Mouse (Mus musculus) liver, embryonic 11.5 days (tissue): Measurements from ENCODE around the gene Celf5. TPM values are rescaled to one million over a fixed set of nuclear protein-coding genes. Genes with fewer than 3 reads are reported as not detected.
A peak's percentile ranks its signal among the peaks of the same experiment; 100 is the strongest.
"Not testable (repeated sequence)": the region's sequence is repeated elsewhere in the genome, so short reads cannot be mapped to it uniquely, and the experiment has no call there.

Experiments used
- ATAC-seq: fragments of 200-750 bp; cut with Nextera tagmentation; replicated peaks from 2 replicates; pipeline ENCODE4 v1.8.0; 2017; ENCODE audit warnings: moderate number of reproducible peaks, mild to moderate bottlenecking, moderate TSS enrichment, moderate library complexity; ENCODE audit not compliant: low FRiP score
- DNase-seq: peaks from one replicate; pipeline ENCODE4 v3.0.0-alpha.2; 2017; ENCODE audit warnings: low spot score
- H3K27ac ChIP-seq: fragments of 300-500 bp; sonication (generic); 2 replicates; pipeline ENCODE4 v1.5.1; 2014; ENCODE audit warnings: mild to moderate bottlenecking, low read depth, low read length, control low read depth
- H3K27me3 ChIP-seq: fragments of 300-500 bp; sonication (generic); replicated peaks from 2 replicates; pipeline ENCODE4 v1.6.1; 2014; ENCODE audit warnings: low read length, mixed read lengths; ENCODE audit not compliant: control insufficient read depth, insufficient read depth
- H3K36me3 ChIP-seq: fragments of 300-500 bp; sonication (generic); 2 replicates; pipeline ENCODE4 v1.6.1; 2014; ENCODE audit warnings: mild to moderate bottlenecking, low read length, moderate library complexity, mixed read lengths; ENCODE audit not compliant: control insufficient read depth, insufficient read depth
- H3K4me1 ChIP-seq: fragments of 300-500 bp; sonication (generic); replicated peaks from 2 replicates; pipeline ENCODE4 v1.6.1; 2014; ENCODE audit warnings: low read length, mixed read lengths; ENCODE audit not compliant: control insufficient read depth, insufficient read depth
- H3K4me2 ChIP-seq: fragments of 300-500 bp; sonication (generic); 2 replicates; pipeline ENCODE4 v1.6.1; 2014; ENCODE audit warnings: mild to moderate bottlenecking, control low read depth, moderate library complexity
- H3K4me3 ChIP-seq: fragments of 300-500 bp; sonication (generic); 2 replicates; pipeline ENCODE4 v1.5.1; 2014; ENCODE audit warnings: low read depth, low read length, control low read depth
- H3K9ac ChIP-seq: fragments of 300-500 bp; sonication (generic); 2 replicates; pipeline ENCODE4 v1.6.1; 2014; ENCODE audit warnings: low read depth, low read length, control low read depth
- H3K9me3 ChIP-seq: fragments of 300-500 bp; sonication (generic); 2 replicates; pipeline ENCODE4 v1.6.1; 2016; ENCODE audit warnings: low read length, inconsistent platforms, mixed read lengths; ENCODE audit not compliant: control insufficient read depth
- WGBS: fragments of 180-500 bp; shearing (Covaris S2); extraction: QIAGEN DNeasy Blood & Tissue Kit; methylation state at CpG from one replicate; pipeline ENCODE4 v1.1.7; 2014; 5-methylcytosine and 5-hydroxymethylcytosine counted together
- polyA plus RNA-seq: library from polyadenylated mRNA; unstranded; fragments of >200 nt; fragmentation: Nextera tagmentation; extraction: Ambion mirVana; gene quantifications from 2 replicates; pipeline ENCODE4 v1.2.1, GENCODE M21; 2014

Gene Celf5
- polyA plus RNA-seq, 1 experiment from 2014 or later, result not detected

GRCm38 (mm10) chr10:81445516-81445915 lies 37.0 kb downstream of the Celf5 start:
- not testable (repeated sequence) for H3K36me3 ChIP-seq, H3K4me3 ChIP-seq, H3K4me1 ChIP-seq, ATAC-seq, H3K4me2 ChIP-seq, DNase-seq, H3K27ac ChIP-seq, H3K9ac ChIP-seq, H3K27me3 ChIP-seq, H3K9me3 ChIP-seq
- 32% methylated on average over 2 of the region's 2 CpGs for WGBS

DNA sequence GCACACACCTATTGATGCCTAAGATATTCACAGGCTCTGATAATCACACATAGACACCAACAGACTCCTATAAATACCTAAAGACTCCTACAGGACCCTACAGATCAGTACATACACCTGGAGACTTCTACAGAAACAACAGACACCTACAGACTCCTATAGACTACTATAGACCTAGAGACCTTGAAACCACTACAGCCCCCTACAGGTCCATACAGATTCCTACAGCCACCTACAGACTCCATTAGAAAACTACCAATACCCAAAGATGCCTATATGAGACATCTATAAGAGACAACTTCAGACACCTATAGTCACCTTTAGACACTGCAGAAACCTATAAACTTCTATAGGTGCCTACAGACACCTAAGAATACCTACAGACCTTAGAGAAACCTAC lies 41.5 kb downstream of the Celf5 start:
- no peaks in the 10 kb centered on the region for H3K4me1 ChIP-seq
- DNase-seq (no peak), ATAC-seq (no peak)
- H3K4me3 ChIP-seq, result no peak overlapping the region
- H3K27ac ChIP-seq, result no peak overlapping the region
- no peaks in the 10 kb centered on the region for H3K36me3 ChIP-seq
- H3K9me3 ChIP-seq, result no peaks in the 10 kb centered on the region
- H3K9ac ChIP-seq, result no peak overlapping the region
- no peak overlapping the region for H3K4me2 ChIP-seq
- no peaks in the 10 kb centered on the region; the same call in 1 of the 2 replicates for H3K27me3 ChIP-seq

GRCm38 (mm10) chr10:81435436-81435835 lies 47.1 kb downstream of the Celf5 start:
- no peak overlapping the region for H3K4me3 ChIP-seq
- ATAC-seq (no peak), DNase-seq (no peak)
- peaks cover 17% of the 10 kb centered on the region for H3K27me3 ChIP-seq
- no peak overlapping the region for H3K4me2 ChIP-seq
- no peak overlapping the region for H3K27ac ChIP-seq
- WGBS, result 79% methylated on average over 3 of the region's 3 CpGs
- H3K9ac ChIP-seq, result no peak overlapping the region
- peaks cover 16% of the 10 kb centered on the region for H3K4me1 ChIP-seq
- H3K36me3 ChIP-seq, result no peaks in the 10 kb centered on the region
- H3K9me3 ChIP-seq, result no peaks in the 10 kb centered on the region

- ATAC-seq, result no peak
- Histone ChIP-seq H3K27ac (no peak overlapping the region), H3K36me3 (no peaks in the 10 kb centered on the region), H3K4me2 (no peak overlapping the region), H3K27me3 (peaks cover 17% of the 10 kb centered on the region), H3K9me3 (no peaks in the 10 kb centered on the region), H3K9ac (no peak overlapping the region), H3K4me1 (peaks cover 16% of the 10 kb centered on the region), H3K4me3 (no peak overlapping the region)
- DNase-seq, result no peak
- WGBS, result 53% methylated on average over 15 of the region's 15 CpGs
These were observed 47.9 kb downstream of the Celf5 start for GRCm38 (mm10) chr10:81434361-81435263.

DNA sequence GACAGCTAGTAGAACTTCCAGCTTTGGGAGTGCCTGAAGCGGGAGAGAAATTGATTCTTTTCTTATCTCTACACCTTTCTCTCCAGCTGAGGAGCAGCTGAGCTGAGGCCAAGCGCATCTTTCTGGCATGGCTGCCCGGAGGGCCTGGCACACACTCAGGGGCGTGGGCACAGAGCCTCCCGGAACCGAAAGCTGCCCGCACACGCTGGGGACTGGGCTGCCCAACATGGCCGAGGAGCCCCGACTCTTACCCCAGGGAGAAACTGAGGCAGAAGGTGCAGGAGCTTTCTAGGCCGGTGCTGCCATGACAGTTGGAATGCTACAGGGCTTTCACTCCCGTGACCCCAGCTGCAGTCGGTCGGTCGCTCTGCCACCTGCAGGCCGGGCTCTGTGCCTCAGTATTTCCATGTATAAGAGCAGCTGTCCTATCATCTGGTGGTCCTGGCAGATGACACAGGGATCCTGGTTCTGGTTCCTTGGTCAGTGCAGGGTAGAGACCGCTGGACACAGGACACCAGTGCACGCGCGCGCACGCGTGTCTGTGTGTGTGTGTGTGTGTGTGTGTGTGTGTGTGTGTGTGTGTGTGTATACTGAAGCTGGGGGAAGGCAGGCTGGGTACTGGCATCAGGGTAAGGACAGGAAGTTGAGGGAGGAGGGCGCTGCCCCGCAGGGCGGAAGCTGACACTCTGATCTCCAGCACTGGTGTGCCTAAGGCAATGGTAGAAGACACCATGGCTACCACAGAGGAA lies 48.8 kb downstream of the Celf5 start:
- H3K4me1 ChIP-seq, result peaks cover 19% of the 10 kb centered on the region
- H3K27me3 ChIP-seq, result peaks cover 17% of the 10 kb centered on the region
- H3K4me2 ChIP-seq, result peak overlapping the region; percentile 60
- no peak for ATAC-seq
- H3K9me3 ChIP-seq, result no peaks in the 10 kb centered on the region
- WGBS, result 70% methylated on average over 26 of the region's 26 CpGs
- no peak for DNase-seq
- H3K27ac ChIP-seq, result no peak overlapping the region
- no peak overlapping the region for H3K4me3 ChIP-seq
- no peaks in the 10 kb centered on the region for H3K36me3 ChIP-seq
- H3K9ac ChIP-seq, result no peak overlapping the region

DNA sequence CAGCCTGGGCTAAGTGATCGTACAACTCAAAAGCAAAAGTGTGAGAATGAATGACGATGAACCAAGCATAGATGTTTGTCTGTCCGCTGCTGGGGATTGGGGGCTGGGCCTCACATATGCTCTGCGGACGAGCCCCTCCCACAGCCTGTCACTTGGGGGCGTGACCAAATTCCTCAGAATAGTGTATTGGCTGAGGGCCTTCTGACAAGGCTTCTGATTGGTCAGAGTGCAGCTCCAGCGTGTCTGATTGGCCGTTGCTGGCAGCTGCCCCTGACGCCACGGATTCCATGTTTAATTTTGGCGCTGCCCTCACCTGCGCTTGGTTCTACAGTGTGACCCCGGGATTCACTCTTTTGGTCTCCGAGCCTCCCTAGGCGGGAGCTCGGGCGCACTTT lies 49.6 kb downstream of the Celf5 start:
- H3K36me3 ChIP-seq, result no peaks in the 10 kb centered on the region
- DNase-seq (peak; percentile 80), ATAC-seq (peak; percentile 78)
- H3K9ac ChIP-seq, result no peak overlapping the region
- peaks cover 19% of the 10 kb centered on the region for H3K4me1 ChIP-seq
- H3K9me3 ChIP-seq, result no peaks in the 10 kb centered on the region
- WGBS, result 4% methylated on average over 17 of the region's 17 CpGs
- H3K27ac ChIP-seq, result no peak overlapping the region
- peaks cover 23% of the 10 kb centered on the region for H3K27me3 ChIP-seq
- peak overlapping the region; percentile 60 for H3K4me2 ChIP-seq
- H3K4me3 ChIP-seq, result peak overlapping the region; percentile 26; the same call in 1 of the 2 replicates

- Histone ChIP-seq H3K9ac (no peak overlapping the region), H3K27ac (no peak overlapping the region), H3K9me3 (no peaks in the 10 kb centered on the region), H3K27me3 (peaks cover 29% of the 10 kb centered on the region), H3K4me3 (no peak overlapping the region), H3K4me2 (peak overlapping the region; percentile 60), H3K36me3 (no peaks in the 10 kb centered on the region), H3K4me1 (peaks cover 19% of the 10 kb centered on the region)
- ATAC-seq (no peak), DNase-seq (peak; percentile 38)
- WGBS, result 61% methylated on average over 21 of the region's 21 CpGs
These were observed 50.2 kb downstream of the Celf5 start for GRCm38 (mm10) chr10:81432169-81432867.

GRCm38 (mm10) chr10:81431526-81432168 lies 50.9 kb downstream of the Celf5 start:
- H3K9me3 ChIP-seq, result no peaks in the 10 kb centered on the region
- no peaks in the 10 kb centered on the region for H3K36me3 ChIP-seq
- no peak overlapping the region for H3K27ac ChIP-seq
- H3K4me1 ChIP-seq, result peaks cover 20% of the 10 kb centered on the region
- no peak for DNase-seq
- peak overlapping the region; percentile 92 for H3K4me2 ChIP-seq
- peak overlapping the region; percentile 80 for H3K4me3 ChIP-seq
- H3K9ac ChIP-seq, result no peak overlapping the region
- peaks cover 35% of the 10 kb centered on the region for H3K27me3 ChIP-seq
- ATAC-seq, result no peak
- WGBS, result 15% methylated on average over 15 of the region's 15 CpGs
